Mouse (Mus musculus) CD4-positive, CD25-positive, alpha-beta regulatory T cell (primary cell): Measurements from ENCODE around the gene Zkscan16. TPM values are rescaled to one million over a fixed set of nuclear protein-coding genes. Genes with fewer than 3 reads are reported as not detected.

Experiments used
- polyA plus RNA-seq: library from polyadenylated mRNA; unstranded; fragments of 100-300 nt; shearing (Covaris generic); gene quantifications from one replicate; pipeline ENCODE4 v1.2.1, GENCODE M21; 2017

The Zkscan16 gene
- not detected for polyA plus RNA-seq

DNA sequence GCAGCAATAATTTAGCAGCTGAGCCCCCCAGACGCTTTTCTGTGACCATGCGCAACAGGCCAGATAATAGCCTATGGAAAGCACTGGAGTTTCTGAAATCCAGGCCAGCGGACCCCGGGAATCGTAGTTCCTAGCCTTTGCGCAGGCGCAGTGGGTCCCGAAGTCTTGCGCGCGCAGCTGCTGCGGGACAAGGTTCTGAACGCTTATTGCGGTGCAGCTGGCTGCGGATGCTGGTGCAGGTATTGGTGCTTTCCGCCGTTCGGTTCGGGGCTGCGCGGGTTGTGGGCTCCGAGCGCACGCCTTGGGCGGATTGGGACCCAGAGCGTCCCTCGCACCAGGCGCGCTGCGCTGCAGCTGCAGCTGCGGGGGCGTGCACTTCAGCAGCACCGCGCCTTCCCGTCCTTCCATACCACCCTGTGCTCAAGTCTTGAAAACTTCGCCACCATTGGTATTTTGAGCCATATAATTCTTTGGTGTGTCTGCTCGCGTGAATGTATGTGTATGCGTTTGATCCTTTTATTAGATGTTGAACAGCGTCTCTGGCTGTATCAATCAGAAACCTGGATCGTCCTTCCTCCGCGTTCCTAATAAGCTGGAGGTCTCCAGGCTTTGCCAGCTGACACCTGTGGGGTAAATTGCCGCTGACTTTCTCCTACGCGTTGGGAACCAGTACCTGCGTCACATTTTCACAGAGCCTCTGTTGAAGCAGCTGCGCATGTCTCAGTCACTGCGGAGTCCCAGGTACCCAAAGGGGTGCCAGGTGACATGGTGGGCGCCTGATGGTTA is at the start of gene Zkscan16:
Gene Zkscan16, plus strand, starts transcription at position 209 of the 786 bp plus-strand sequence.

DNA sequence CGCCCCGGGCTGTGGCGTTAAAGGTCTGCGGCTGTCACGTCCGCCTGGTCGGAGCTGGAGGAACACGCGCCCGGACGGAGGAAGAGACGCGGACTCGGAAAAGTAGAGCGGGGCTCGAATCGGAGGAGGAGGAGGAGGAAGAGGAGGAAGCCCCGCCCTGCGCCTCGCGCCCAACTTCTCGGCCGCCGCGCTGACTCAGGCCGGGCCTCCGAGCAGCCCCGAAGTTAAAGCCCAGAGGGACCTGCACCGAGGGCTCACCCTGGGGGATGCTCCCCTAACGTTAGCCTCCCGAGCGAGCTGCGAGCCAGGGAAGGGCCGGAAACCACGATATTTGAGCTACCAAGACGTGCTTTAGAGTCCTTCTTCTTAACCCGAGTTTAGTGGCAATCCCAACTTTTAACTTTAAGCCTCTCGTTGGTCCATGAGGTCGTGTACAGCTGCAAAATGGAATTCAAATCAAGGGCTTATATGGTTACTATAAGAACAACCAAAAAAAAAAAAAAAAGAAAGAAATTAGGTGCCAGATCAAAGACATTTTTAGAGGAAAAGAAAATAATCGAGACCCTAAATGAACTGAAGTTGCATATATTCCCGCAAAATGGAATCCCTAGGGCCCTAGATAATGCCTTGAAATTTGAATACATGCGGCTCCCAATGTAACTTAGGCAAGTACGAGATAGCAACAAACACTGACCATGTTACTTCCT is 30.6 kb upstream of the Zkscan16 start, which contains the start of gene Ecpas:
Gene Ecpas, minus strand, starts transcription at position 121 of the 707 bp plus-strand sequence.

GRCm38 (mm10) chr4:58986540-58987190 is 43.2 kb downstream of the Zkscan16 start, which contains the start of gene Ptgr1:
Ptgr1 (minus strand) TSS chr4:58987119.

DNA sequence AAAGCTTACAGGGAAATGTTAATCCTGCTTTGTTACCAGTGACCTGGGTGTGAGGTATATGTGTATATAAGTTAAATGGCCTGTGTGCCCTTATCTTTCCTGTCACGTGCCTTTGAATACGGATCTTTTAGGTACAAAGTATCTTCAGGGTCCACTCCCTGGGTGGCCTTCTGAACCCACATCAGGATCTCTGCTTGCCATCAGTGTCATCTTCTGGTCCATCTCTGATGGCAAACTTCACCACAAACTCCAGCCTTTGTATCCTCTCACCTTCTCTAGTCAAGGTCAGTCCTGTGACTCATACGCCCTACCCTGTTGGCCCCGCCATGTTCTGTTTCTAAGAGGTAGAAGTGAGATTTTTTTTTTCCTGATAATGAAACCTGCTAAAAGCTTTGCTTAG is 51.3 kb downstream of the Zkscan16 start, which contains the start of gene Dnajc25:
Gene Dnajc25, plus strand, starts transcription at position 301 of the 400 bp plus-strand sequence.

GRCm38 (mm10) chr4:59002948-59003805 is 59.7 kb downstream of the Zkscan16 start, which contains the start of gene Gm20503:
Gm20503 (plus strand) TSS chr4:59003210.

Other genes starting within 250 kb of the Zkscan16 start
- not detected for gene Olfr267, start 155.9 kb upstream of the Zkscan16 start, polyA plus RNA-seq
- 58.6 TPM for gene Ecpas, start 30.9 kb upstream of the Zkscan16 start, polyA plus RNA-seq
- gene Ptgr1, start 43.5 kb downstream of the Zkscan16 start, polyA plus RNA-seq = 0.68 TPM
- 6.7 TPM for gene Dnajc25, start 51.4 kb downstream of the Zkscan16 start, polyA plus RNA-seq
- 9.6 TPM for gene Gm20503, start 59.6 kb downstream of the Zkscan16 start, polyA plus RNA-seq
- gene Gng10, start 91.5 kb downstream of the Zkscan16 start, polyA plus RNA-seq = 126 TPM
- gene AI481877, start 195.4 kb downstream of the Zkscan16 start, polyA plus RNA-seq = not detected
- 165 TPM for gene Ugcg, start 245.6 kb downstream of the Zkscan16 start, polyA plus RNA-seq